Mouse (Mus musculus) liver, embryonic 14.5 days (tissue): Measurements from ENCODE around the gene Ubxn2a. TPM values are rescaled to one million over a fixed set of nuclear protein-coding genes. Genes with fewer than 3 reads are reported as not detected.

ENCODE experiments used
- ATAC-seq: fragments of 200-750 bp; cut with Nextera tagmentation; 2 replicates; pipeline ENCODE4 v1.8.0; 2017; ENCODE audit warnings: moderate number of reproducible peaks, mild to moderate bottlenecking, moderate library complexity; ENCODE audit not compliant: insufficient read depth
- DNase-seq, 3 experiments: peaks; one replicate each; pipeline ENCODE4 v3.0.0-alpha.2; 2012 to 2013; ENCODE audit warnings: low read depth in 3 of 3, low spot score in 3 of 3
- H3K27ac ChIP-seq: fragments of 300-500 bp; sonication (generic); 2 replicates; pipeline ENCODE4 v1.5.1; 2014; ENCODE audit warnings: moderate library complexity, mild to moderate bottlenecking, control low read depth, inconsistent platforms
- H3K27me3 ChIP-seq: fragments of 300-500 bp; sonication (generic); 2 replicates; pipeline ENCODE4 v1.6.1; 2014; ENCODE audit warnings: mild to moderate bottlenecking, low read length, moderate library complexity; ENCODE audit not compliant: control insufficient read depth, insufficient read depth
- H3K36me3 ChIP-seq: fragments of 300-500 bp; sonication (generic); replicated peaks from 2 replicates; pipeline ENCODE4 v1.6.1; 2014; ENCODE audit warnings: low read depth; ENCODE audit not compliant: control insufficient read depth, insufficient read depth
- H3K4me1 ChIP-seq, 2 experiments: fragments of 200-500 bp in 1 of 2; fragments of 300-500 bp in 1 of 2; sonication (generic) in 1 of 2; replicated peaks; 2 replicates each; pipeline ENCODE4 v1.6.1; 2012 to 2014; ENCODE audit warnings: antibody characterized with exemption in 1 of 2, inconsistent platforms in 1 of 2, low read length in 1 of 2; ENCODE audit not compliant: control insufficient read depth in 2 of 2, insufficient read depth in 2 of 2
- H3K4me2 ChIP-seq: fragments of 300-500 bp; sonication (generic); 2 replicates; pipeline ENCODE4 v1.6.1; 2014; ENCODE audit warnings: low read depth, mild to moderate bottlenecking, control low read depth, moderate library complexity
- H3K4me3 ChIP-seq, 2 experiments: fragments of 200-500 bp in 1 of 2; fragments of 300-500 bp in 1 of 2; sonication (generic) in 1 of 2; 2 replicates each; pipeline ENCODE4 v1.5.1; 2012 to 2014; ENCODE audit warnings: low read depth in 2 of 2, low read length in 2 of 2, mild to moderate bottlenecking in 2 of 2, control low read depth in 1 of 2, inconsistent platforms in 1 of 2, moderate library complexity in 1 of 2; ENCODE audit not compliant: insufficient read depth in 1 of 2
- H3K9ac ChIP-seq: fragments of 300-500 bp; sonication (generic); replicated peaks from 2 replicates; pipeline ENCODE4 v1.6.1; 2014; ENCODE audit warnings: mild to moderate bottlenecking, control low read depth, moderate library complexity
- H3K9me3 ChIP-seq: fragments of 300-500 bp; sonication (generic); 2 replicates; pipeline ENCODE4 v1.6.1; 2016; ENCODE audit warnings: low read length, mixed read lengths; ENCODE audit not compliant: control insufficient read depth
- CTCF ChIP-seq: IDR thresholded peaks from 2 replicates; pipeline ENCODE4 v1.5.1; 2016; ENCODE audit warnings: antibody characterized with exemption, low read depth, control low read depth
- EP300 ChIP-seq: IDR thresholded peaks from 2 replicates; pipeline ENCODE4 v1.6.1; 2016; ENCODE audit warnings: antibody characterized with exemption, low read depth
- WGBS: fragments of 180-500 bp; shearing (Covaris S2); extraction: QIAGEN DNeasy Blood & Tissue Kit; methylation state at CpG from one replicate; pipeline ENCODE4 v1.1.7; 2014; ENCODE audit not compliant: insufficient replicate concordance; 5-methylcytosine and 5-hydroxymethylcytosine counted together
- polyA plus RNA-seq, 2 experiments: library from polyadenylated mRNA; depleted of rRNA in 1 of 2; stranded (reverse) in 1 of 2; unstranded in 1 of 2; fragments of >200 nt; fragmentation: Nextera tagmentation in 1 of 2; extraction: Ambion mirVana in 1 of 2; gene quantifications; 2 replicates each; pipeline versions ENCODE4 v1.2.1 to v1.2.3; 2012 to 2014

Ubxn2a gene
- polyA plus RNA-seq, 2 experiments: 7.4 to 23.0 TPM

GRCm38 (mm10) chr12:4928197-4928596 lies 20.7 kb upstream of the Ubxn2a start:
- H3K4me3 ChIP-seq: no peak overlapping the region
- DNase-seq: no peak
- H3K27me3 ChIP-seq: no peaks in the 10 kb centered on the region
- no peaks in the 10 kb centered on the region for H3K9me3 ChIP-seq
- H3K36me3 ChIP-seq: no peaks in the 10 kb centered on the region; the same call in 1 of the 2 replicates
- 90% methylated on average over 2 of the region's 2 CpGs for WGBS
- no peak for TF ChIP-seq EP300
- TF ChIP-seq CTCF: no peak
- no peak overlapping the region for H3K9ac ChIP-seq
- H3K4me1 ChIP-seq: peaks cover 0 to 2% of the 10 kb centered on the region in 2 experiments; a peak in 2 of 4 replicates
- no peak overlapping the region for H3K4me2 ChIP-seq
- H3K27ac ChIP-seq: no peak overlapping the region
- no peak for ATAC-seq

- peak overlapping the region; percentile 47 for H3K27ac ChIP-seq
- H3K4me1 ChIP-seq: peaks cover 7 to 8% of the 10 kb centered on the region in 2 experiments
- H3K36me3 ChIP-seq: no peaks in the 10 kb centered on the region
- peak; percentile 33 to 60 (median 36) for DNase-seq
- H3K27me3 ChIP-seq: no peaks in the 10 kb centered on the region
- peak overlapping the region; percentile 97 for H3K9ac ChIP-seq
- no peak for TF ChIP-seq CTCF
- no peak for TF ChIP-seq EP300
- peak overlapping the region; percentile 89 to 90 for H3K4me3 ChIP-seq
- H3K9me3 ChIP-seq: no peaks in the 10 kb centered on the region
- H3K4me2 ChIP-seq: peak overlapping the region; percentile 64
- ATAC-seq: peak; percentile 51
- under 1% methylated on average over 48 of the region's 48 CpGs for WGBS
Measured at GRCm38 (mm10) chr12:4917805-4918591, 10.5 kb upstream of the Ubxn2a start.

GRCm38 (mm10) chr12:4916994-4917804 lies 9.7 kb upstream of the Ubxn2a start, which contains the start of gene Atad2b:
TSS of gene Atad2b (plus strand) at chr12:4917353.
- H3K27ac ChIP-seq: peak within 1 kb of the TSS; percentile 47
- no peaks in the 10 kb centered on the region for H3K36me3 ChIP-seq
- peak within 1 kb of the TSS; percentile 89 to 92 for H3K4me3 ChIP-seq
- TF ChIP-seq EP300 (no peak), CTCF (peak; percentile 96)
- peak within 1 kb of the TSS; percentile 75 for H3K4me2 ChIP-seq
- DNase-seq (peak; percentile 91 to 92 (median 92)), ATAC-seq (peak; percentile 93)
- H3K4me1 ChIP-seq: peaks cover 7 to 8% of the 10 kb centered on the region in 2 experiments
- no peaks in the 10 kb centered on the region for H3K9me3 ChIP-seq
- peak within 1 kb of the TSS; percentile 97 for H3K9ac ChIP-seq
- WGBS: under 1% methylated on average over 82 of the region's 89 CpGs
- H3K27me3 ChIP-seq: no peaks in the 10 kb centered on the region

GRCm38 (mm10) chr12:4914944-4915343 lies 7.4 kb upstream of the Ubxn2a start:
- H3K9me3 ChIP-seq: no peaks in the 10 kb centered on the region
- peaks cover 5 to 7% of the 10 kb centered on the region in 2 experiments for H3K4me1 ChIP-seq
- H3K36me3 ChIP-seq: no peaks in the 10 kb centered on the region
- no peak overlapping the region for H3K4me2 ChIP-seq
- 76% methylated on average over 3 of the region's 3 CpGs for WGBS
- H3K27ac ChIP-seq: no peak overlapping the region
- DNase-seq (no peak), ATAC-seq (no peak)
- H3K9ac ChIP-seq: no peak overlapping the region
- TF ChIP-seq EP300 (no peak), CTCF (no peak)
- no peaks in the 10 kb centered on the region for H3K27me3 ChIP-seq
- H3K4me3 ChIP-seq: no peak overlapping the region

- TF ChIP-seq CTCF: no peak
- TF ChIP-seq EP300: no peak
- no peak overlapping the region for H3K27ac ChIP-seq
- H3K4me2 ChIP-seq: no peak overlapping the region
- no peak overlapping the region for H3K9ac ChIP-seq
- no peak for ATAC-seq
- no peaks in the 10 kb centered on the region for H3K36me3 ChIP-seq
- WGBS: 71% methylated on average over 3 of the region's 3 CpGs
- DNase-seq: no peak
- H3K27me3 ChIP-seq: no peaks in the 10 kb centered on the region
- H3K4me3 ChIP-seq: no peak overlapping the region
- no peaks in the 10 kb centered on the region for H3K9me3 ChIP-seq
- H3K4me1 ChIP-seq: peaks cover 4 to 6% of the 10 kb centered on the region in 2 experiments; a peak in 3 of 4 replicates
Measured at GRCm38 (mm10) chr12:4914441-4914840, 6.9 kb upstream of the Ubxn2a start.
